ENCODE assay signal across 10 mouse cellular contexts in genomic region chr5:99340311-99340989, GRCm38 (mm10).
DNase-seq lines count a peak whose midpoint lies in the region; ATAC-seq and TF ChIP-seq lines count a peak whose summit lies in the region.
"Had no signal": no experiment of that assay in that cellular context is flagged by ENCODE, and none has a peak within 500 bp of the region (broad histone marks: within the 10 kb centered on the region; RNA-seq: fewer than 3 reads in every experiment).

No protein-coding gene starts in this region.

- ATAC-seq in hindbrain, postnatal 0 days = no peak
- no peak for ATAC-seq in hindbrain, embryonic 12.5 days (ENCODE audit: low FRiP score)
- no peak for ATAC-seq in intestine, embryonic 15.5 days
- ATAC-seq in stomach, embryonic 15.5 days (ENCODE audit: insufficient read depth, low FRiP score, low read depth) = no peak
- no peak for ATAC-seq in midbrain, embryonic 13.5 days
- ATAC-seq: forebrain, embryonic 13.5 days had no signal

- no peaks in the 10 kb centered on the region for H3K27me3 ChIP-seq in hindbrain, postnatal 0 days (ENCODE audit: insufficient read depth, low read length)
- no peaks in the 10 kb centered on the region for H3K27me3 ChIP-seq in hindbrain, embryonic 12.5 days
- H3K27me3 ChIP-seq in intestine, embryonic 15.5 days (replicated peaks) = no peaks in the 10 kb centered on the region
- no peaks in the 10 kb centered on the region for H3K27me3 ChIP-seq in stomach, embryonic 15.5 days (replicated peaks)
- H3K27me3 ChIP-seq in midbrain, embryonic 10.5 days (ENCODE audit: low read depth, poor library complexity, severe bottlenecking) = peaks cover 12% of the 10 kb centered on the region; the same call in 1 of the 2 replicates
- no peaks in the 10 kb centered on the region for H3K27me3 ChIP-seq in midbrain, embryonic 13.5 days
- H3K27me3 ChIP-seq: forebrain, embryonic 13.5 days had no signal

- no peak overlapping the region for H3K4me3 ChIP-seq in hindbrain, postnatal 0 days (ENCODE audit: low read length)
- no peak overlapping the region for H3K4me3 ChIP-seq in hindbrain, embryonic 12.5 days
- no peak overlapping the region for H3K4me3 ChIP-seq in intestine, embryonic 15.5 days (replicated peaks)
- H3K4me3 ChIP-seq in stomach, embryonic 15.5 days (replicated peaks) = peak overlapping the region; percentile 18; the same call in 1 of the 2 replicates
- H3K4me3 ChIP-seq in midbrain, embryonic 10.5 days = no peak overlapping the region
- no peak overlapping the region for H3K4me3 ChIP-seq in midbrain, embryonic 13.5 days (replicated peaks)
- H3K4me3 ChIP-seq: forebrain, embryonic 13.5 days had no signal

- H3K36me3 ChIP-seq in hindbrain, postnatal 0 days (ENCODE audit: insufficient read depth, low read length) = no peaks in the 10 kb centered on the region
- H3K36me3 ChIP-seq in hindbrain, embryonic 12.5 days = no peaks in the 10 kb centered on the region
- H3K36me3 ChIP-seq in intestine, embryonic 15.5 days = no peaks in the 10 kb centered on the region
- H3K36me3 ChIP-seq in stomach, embryonic 15.5 days = no peaks in the 10 kb centered on the region
- no peaks in the 10 kb centered on the region for H3K36me3 ChIP-seq in midbrain, embryonic 10.5 days
- no peaks in the 10 kb centered on the region for H3K36me3 ChIP-seq in midbrain, embryonic 13.5 days

- 64% methylated on average over 8 of the region's 8 CpGs for WGBS in hindbrain, postnatal 0 days
- WGBS in hindbrain, embryonic 12.5 days = 80% methylated on average over 8 of the region's 8 CpGs
- WGBS in intestine, embryonic 15.5 days = 56% methylated on average over 8 of the region's 8 CpGs
- WGBS in stomach, embryonic 15.5 days = 61% methylated on average over 8 of the region's 8 CpGs
- 86% methylated on average over 8 of the region's 8 CpGs for WGBS in midbrain, embryonic 10.5 days
- 78% methylated on average over 8 of the region's 8 CpGs for WGBS in midbrain, embryonic 13.5 days

- no peak for DNase-seq in hindbrain, postnatal 0 days (ENCODE audit: low spot score)
- peak; percentile 24 for DNase-seq in ovary, postnatal 36 days (ENCODE audit: low spot score)
- no peak for DNase-seq in ovary, postnatal 10 days (ENCODE audit: low spot score)
- no peak for DNase-seq in midbrain, embryonic 10.5 days (ENCODE audit: low spot score)

- no peaks in the 10 kb centered on the region for H3K9me3 ChIP-seq in hindbrain, postnatal 0 days (ENCODE audit: low read length)
- no peaks in the 10 kb centered on the region for H3K9me3 ChIP-seq in hindbrain, embryonic 12.5 days (replicated peaks)
- no peaks in the 10 kb centered on the region for H3K9me3 ChIP-seq in intestine, embryonic 15.5 days
- no peaks in the 10 kb centered on the region for H3K9me3 ChIP-seq in stomach, embryonic 15.5 days
- H3K9me3 ChIP-seq in midbrain, embryonic 10.5 days (replicated peaks) = no peaks in the 10 kb centered on the region
- H3K9me3 ChIP-seq in midbrain, embryonic 13.5 days = no peaks in the 10 kb centered on the region

- H3K9ac ChIP-seq in hindbrain, postnatal 0 days (replicated peaks; ENCODE audit: low read length) = no peak overlapping the region
- no peak overlapping the region for H3K9ac ChIP-seq in hindbrain, embryonic 12.5 days
- no peak overlapping the region for H3K9ac ChIP-seq in intestine, embryonic 15.5 days
- H3K9ac ChIP-seq in stomach, embryonic 15.5 days = no peak overlapping the region
- H3K9ac ChIP-seq in midbrain, embryonic 13.5 days (replicated peaks) = no peak overlapping the region
- H3K9ac ChIP-seq: forebrain, embryonic 13.5 days; hindbrain, embryonic 14.5 days had no signal

- no peaks in the 10 kb centered on the region for H3K4me1 ChIP-seq in hindbrain, postnatal 0 days (ENCODE audit: insufficient read depth, low read length)
- no peaks in the 10 kb centered on the region for H3K4me1 ChIP-seq in hindbrain, embryonic 12.5 days
- peaks cover 9% of the 10 kb centered on the region; the same call in 1 of the 2 replicates for H3K4me1 ChIP-seq in intestine, embryonic 15.5 days (replicated peaks)
- peaks cover 12% of the 10 kb centered on the region for H3K4me1 ChIP-seq in stomach, embryonic 15.5 days
- peaks cover 5% of the 10 kb centered on the region; the same call in 1 of the 2 replicates for H3K4me1 ChIP-seq in midbrain, embryonic 10.5 days
- H3K4me1 ChIP-seq in midbrain, embryonic 13.5 days (replicated peaks) = no peaks in the 10 kb centered on the region
- H3K4me1 ChIP-seq: forebrain, embryonic 13.5 days had no signal

- peak overlapping the region; percentile 40 for H3K4me2 ChIP-seq in hindbrain, postnatal 0 days (ENCODE audit: low read depth, low read length)
- H3K4me2 ChIP-seq in hindbrain, embryonic 12.5 days (replicated peaks) = no peak overlapping the region
- peak overlapping the region; percentile 49 for H3K4me2 ChIP-seq in intestine, embryonic 15.5 days (replicated peaks)
- peak overlapping the region; percentile 47 for H3K4me2 ChIP-seq in stomach, embryonic 15.5 days
- no peak overlapping the region for H3K4me2 ChIP-seq in midbrain, embryonic 13.5 days (replicated peaks)
- H3K4me2 ChIP-seq: forebrain, embryonic 13.5 days had no signal

- no peak for TF ChIP-seq CTCF in hindbrain, postnatal 0 days (IDR thresholded peaks at IDR 0.05; ENCODE audit: low read depth)

- H3K27ac ChIP-seq in hindbrain, postnatal 0 days = peak overlapping the region; percentile 41
- H3K27ac ChIP-seq in hindbrain, embryonic 12.5 days = no peak overlapping the region
- H3K27ac ChIP-seq in intestine, embryonic 15.5 days = 0 out of 2 replicates have a peak overlapping the region, but pooled peaks have one; percentile 27
- H3K27ac ChIP-seq in stomach, embryonic 15.5 days = peak overlapping the region; percentile 61; the same call in 1 of the 2 replicates
- no peak overlapping the region for H3K27ac ChIP-seq in midbrain, embryonic 10.5 days (replicated peaks)
- H3K27ac ChIP-seq in midbrain, embryonic 13.5 days = no peak overlapping the region
- H3K27ac ChIP-seq: forebrain, embryonic 13.5 days had no signal

Comparison
In these comparisons a context has a peak if more than half of its experiments do, and no peak if none do; other contexts are left out.
1. H3K27ac ChIP-seq: peak in hindbrain, postnatal 0 days (single experiment), intestine, embryonic 15.5 days (single experiment) and stomach, embryonic 15.5 days (single experiment); none in hindbrain, embryonic 12.5 days (single experiment), midbrain, embryonic 10.5 days (single experiment) and midbrain, embryonic 13.5 days (single experiment).
2. H3K4me2 ChIP-seq: peak in hindbrain, postnatal 0 days (single experiment), intestine, embryonic 15.5 days (single experiment) and stomach, embryonic 15.5 days (single experiment); none in hindbrain, embryonic 12.5 days (single experiment) and midbrain, embryonic 13.5 days (single experiment).